Mouse (Mus musculus): ENCODE measurements around the gene Intu.

- TF ChIP-seq CTCF (IDR thresholded peaks at IDR 0.05; ENCODE audit: borderline replicate concordance, extremely low read depth, insufficient read depth, insufficient read length) (no peak), POLR2A (IDR thresholded peaks at IDR 0.05; ENCODE audit: borderline replicate concordance, extremely low read depth, insufficient read depth, insufficient read length, poor library complexity, severe bottlenecking) (no peak)
Measured at GRCm38 (mm10) chr3:40504377-40504776, 26.7 kb upstream of the Intu start.

Data from brain, embryonic 14.5 days (tissue).